Mouse (Mus musculus): ENCODE data around the gene Ap3s2. TPM values are rescaled to one million over a fixed set of nuclear protein-coding genes. Genes with fewer than 3 reads are reported as not detected.

Ap3s2 gene
- total and polyA plus RNA-seq, 3 experiments = 8.3 to 91.2 (median 18.2) TPM

- Histone ChIP-seq H3K79me2 (ENCODE audit: control insufficient read depth, insufficient read depth, low read length, poor library complexity) (no peaks in the 10 kb centered on the region; the same call in 1 of the 2 replicates), H3K4me1 (ENCODE audit: control insufficient read depth in 1 of 2, insufficient read depth in 2 of 2, low read length in 2 of 2) (peaks cover 0 to 9% of the 10 kb centered on the region in 2 experiments; a peak in 2 of 4 replicates), H3K9ac (ENCODE audit: control insufficient read depth, low read depth, low read length, poor library complexity, severe bottlenecking) (no peak overlapping the region), H3K9me3 (replicated peaks; ENCODE audit: insufficient read depth, low read length) (no peaks in the 10 kb centered on the region), H3K4me3 (ENCODE audit: control insufficient read depth in 1 of 2, insufficient read depth in 1 of 2, low read depth in 2 of 2, low read length in 2 of 2) (no peak overlapping the region), H3K27me3 (ENCODE audit: control insufficient read depth in 1 of 2, insufficient read depth in 2 of 2, low read length in 2 of 2) (no peaks in the 10 kb centered on the region), H3K36me3 (ENCODE audit: control insufficient read depth in 1 of 2, insufficient read depth in 2 of 2, low read length in 2 of 2) (no peaks in the 10 kb centered on the region; a peak in 1 of 4 replicates), H3K27ac (ENCODE audit: control insufficient read depth, low read depth, low read length) (no peak overlapping the region)
- TF ChIP-seq EP300 (IDR thresholded peaks at IDR 0.05; ENCODE audit: low read depth in 1 of 2, low read length in 2 of 2) (no peak), TCF12 (IDR thresholded peaks at IDR 0.05; ENCODE audit: low read depth, low read length) (no peak), MYB (IDR thresholded peaks at IDR 0.05; ENCODE audit: low read depth, low read length) (no peak), MEF2A (IDR thresholded peaks at IDR 0.05; ENCODE audit: extremely low read depth, insufficient replicate concordance, low read depth, low read length, poor library complexity, severe bottlenecking) (no peak), UBTF (IDR thresholded peaks at IDR 0.05; ENCODE audit: borderline replicate concordance, insufficient read depth, low read depth, low read length) (no peak), POLR2AphosphoS5 (IDR thresholded peaks at IDR 0.05; ENCODE audit: borderline replicate concordance, low read depth, low read length) (no peak), POLR2A (IDR thresholded peaks at IDR 0.05; ENCODE audit: control insufficient read depth in 1 of 2, insufficient read depth in 1 of 2, low read depth in 1 of 2, low read length in 2 of 2, poor library complexity in 1 of 2) (no peak), JUND (IDR thresholded peaks at IDR 0.05; ENCODE audit: low read depth, low read length) (no peak), KAT2A (conservative IDR thresholded peaks at IDR 0.05; ENCODE audit: low read depth, low read length) (no peak), GATA1 (IDR thresholded peaks at IDR 0.05; ENCODE audit: low read depth, low read length) (no peak), GABPA (IDR thresholded peaks at IDR 0.05; ENCODE audit: low read depth, low read length) (no peak), ZNF384 (IDR thresholded peaks at IDR 0.05; ENCODE audit: low read depth, low read length) (no peak), MAFK (IDR thresholded peaks at IDR 0.05; ENCODE audit: borderline replicate concordance, low read depth, low read length) (no peak), USF1 (IDR thresholded peaks at IDR 0.05; ENCODE audit: low read depth, low read length) (no peak), SIN3A (IDR thresholded peaks at IDR 0.05; ENCODE audit: low read length) (no peak), SMC3 (IDR thresholded peaks at IDR 0.05; ENCODE audit: low read depth, low read length) (no peak), BHLHE40 (IDR thresholded peaks at IDR 0.05; ENCODE audit: borderline replicate concordance, low read depth, low read length) (no peak), CTCF (IDR thresholded peaks at IDR 0.05 in 2 of 3, conservative IDR thresholded peaks at IDR 0.05 in 1 of 3; ENCODE audit: control insufficient read depth in 1 of 3, insufficient read depth in 1 of 3, low read depth in 2 of 3, low read length in 3 of 3, poor library complexity in 1 of 3, severe bottlenecking in 1 of 3) (no peak)
- no peak for DNase-seq (ENCODE audit: low read depth, low spot score)
Measured at GRCm38 (mm10) chr7:79844090-79844802, 76.2 kb downstream of the Ap3s2 start.

- no peak for DNase-seq (ENCODE audit: low read depth, low spot score)
- no peak overlapping the region for H3K27ac ChIP-seq (ENCODE audit: control insufficient read depth, low read depth, low read length)
- no peaks in the 10 kb centered on the region for H3K27me3 ChIP-seq (ENCODE audit: control insufficient read depth in 1 of 2, insufficient read depth in 2 of 2, low read length in 2 of 2)
- H3K4me1 ChIP-seq (ENCODE audit: control insufficient read depth in 1 of 2, insufficient read depth in 2 of 2, low read length in 2 of 2) = peaks cover 0 to 8% of the 10 kb centered on the region in 2 experiments; a peak in 2 of 4 replicates
- TF ChIP-seq MXI1 (IDR thresholded peaks at IDR 0.05; ENCODE audit: low read depth, low read length) (no peak), ZKSCAN1 (IDR thresholded peaks at IDR 0.05; ENCODE audit: low read depth, low read length) (no peak)
- H3K4me3 ChIP-seq (ENCODE audit: control insufficient read depth in 1 of 2, insufficient read depth in 1 of 2, low read depth in 2 of 2, low read length in 2 of 2) = no peak overlapping the region
- no peak overlapping the region for H3K9ac ChIP-seq (ENCODE audit: control insufficient read depth, low read depth, low read length, poor library complexity, severe bottlenecking)
- no peaks in the 10 kb centered on the region; the same call in 1 of the 2 replicates for H3K79me2 ChIP-seq (ENCODE audit: control insufficient read depth, insufficient read depth, low read length, poor library complexity)
- no peaks in the 10 kb centered on the region for H3K9me3 ChIP-seq (replicated peaks; ENCODE audit: insufficient read depth, low read length)
- H3K36me3 ChIP-seq (ENCODE audit: control insufficient read depth in 1 of 2, insufficient read depth in 2 of 2, low read length in 2 of 2) = no peaks in the 10 kb centered on the region; a peak in 1 of 4 replicates
Measured at GRCm38 (mm10) chr7:79842163-79842562, 78.3 kb downstream of the Ap3s2 start.

Measured in MEL (cell line).